Mouse (Mus musculus) lung, postnatal 0 days (tissue): Measurements from ENCODE around the gene Rnft2. TPM values are rescaled to one million over a fixed set of nuclear protein-coding genes. Genes with fewer than 3 reads are reported as not detected.

ENCODE experiments used
- ATAC-seq: fragments of 200-750 bp; cut with Nextera tagmentation; 2 replicates; pipeline ENCODE4 v1.8.0; 2017; ENCODE audit warnings: moderate library complexity
- DNase-seq: peaks from one replicate; pipeline ENCODE4 v3.0.0-alpha.2; 2016; ENCODE audit warnings: low spot score
- H3K27ac ChIP-seq: fragments of 300-500 bp; sonication (generic); 2 replicates; pipeline ENCODE4 v1.5.1; 2014; ENCODE audit warnings: antibody characterized with exemption, mild to moderate bottlenecking, low read length, mixed read lengths
- H3K27me3 ChIP-seq: fragments of 300-500 bp; sonication (generic); replicated peaks from 2 replicates; pipeline ENCODE4 v1.6.1; 2014; ENCODE audit warnings: low read length, mixed read lengths; ENCODE audit not compliant: insufficient read depth
- H3K36me3 ChIP-seq: fragments of 300-500 bp; sonication (generic); 2 replicates; pipeline ENCODE4 v1.6.1; 2014; ENCODE audit warnings: low read length, mixed read lengths; ENCODE audit not compliant: insufficient read depth
- H3K4me1 ChIP-seq: fragments of 300-500 bp; sonication (generic); 2 replicates; pipeline ENCODE4 v1.6.1; 2014; ENCODE audit warnings: antibody characterized with exemption, low read depth, low read length, mixed read lengths; ENCODE audit not compliant: insufficient read depth
- H3K4me2 ChIP-seq: fragments of 300-500 bp; sonication (generic); replicated peaks from 2 replicates; pipeline ENCODE4 v1.6.1; 2014; ENCODE audit warnings: low read depth, mild to moderate bottlenecking, low read length, moderate library complexity, mixed read lengths
- H3K4me3 ChIP-seq: fragments of 300-500 bp; sonication (generic); 2 replicates; pipeline ENCODE4 v1.5.1; 2014; ENCODE audit warnings: low read depth, low read length
- H3K9ac ChIP-seq: fragments of 300-500 bp; sonication (generic); replicated peaks from 2 replicates; pipeline ENCODE4 v1.6.1; 2014; ENCODE audit warnings: low read depth, mild to moderate bottlenecking
- H3K9me3 ChIP-seq: fragments of 300-500 bp; sonication (generic); 2 replicates; pipeline ENCODE4 v1.6.1; 2016; ENCODE audit warnings: low read length, mixed read lengths
- CTCF ChIP-seq: IDR thresholded peaks from 2 replicates; pipeline ENCODE4 v1.5.1; 2016; ENCODE audit warnings: antibody characterized with exemption, mild to moderate bottlenecking
- EP300 ChIP-seq: IDR thresholded peaks from 2 replicates; pipeline ENCODE4 v1.6.1; 2016; ENCODE audit warnings: antibody characterized with exemption, mild to moderate bottlenecking, control low read depth
- WGBS: fragments of 180-500 bp; shearing (Covaris S2); extraction: QIAGEN DNeasy Blood & Tissue Kit; methylation state at CpG from one replicate; pipeline ENCODE4 v1.1.7; 2014; 5-methylcytosine and 5-hydroxymethylcytosine counted together
- polyA plus RNA-seq: library from polyadenylated mRNA; unstranded; fragments of >200 nt; fragmentation: Nextera tagmentation; extraction: Ambion mirVana; gene quantifications from 2 replicates; pipeline ENCODE4 v1.2.1, GENCODE M21; 2015

The Rnft2 gene
- polyA plus RNA-seq, 1 experiment from 2014 or later: 0.14 TPM

GRCm38 (mm10) chr5:118266309-118266708 lies 21.4 kb upstream of the Rnft2 start:
- Histone ChIP-seq H3K4me1 (no peaks in the 10 kb centered on the region), H3K4me3 (no peak overlapping the region), H3K4me2 (no peak overlapping the region), H3K9me3 (no peaks in the 10 kb centered on the region), H3K36me3 (peaks cover 5% of the 10 kb centered on the region; the same call in 1 of the 2 replicates), H3K9ac (no peak overlapping the region), H3K27me3 (no peaks in the 10 kb centered on the region), H3K27ac (no peak overlapping the region)
- TF ChIP-seq EP300 (no peak), CTCF (peak; percentile 64)
- 38% methylated on average over 8 of the region's 8 CpGs for WGBS
- DNase-seq (peak; percentile 25), ATAC-seq (no peak)

DNA sequence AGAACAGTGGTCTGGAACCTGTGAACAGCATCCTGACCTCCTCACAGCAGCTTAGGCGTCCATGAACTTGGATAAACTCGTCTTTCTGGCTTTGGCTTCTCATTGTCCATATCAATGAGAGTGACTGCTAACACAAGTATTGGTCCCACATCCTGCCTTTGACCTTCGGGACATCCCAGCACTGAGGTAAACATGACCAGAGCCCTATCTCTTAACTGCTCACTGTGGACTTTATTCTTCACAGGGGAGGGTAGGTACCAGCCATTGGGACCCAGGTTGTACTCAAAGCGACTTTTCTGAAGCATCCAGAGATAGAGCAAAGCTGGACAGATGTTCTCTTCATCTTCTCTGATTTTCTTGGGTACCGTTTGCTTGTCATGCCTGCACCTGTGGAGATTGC lies 20.4 kb upstream of the Rnft2 start:
- Histone ChIP-seq H3K9me3 (no peaks in the 10 kb centered on the region), H3K4me1 (0 out of 2 replicates have a peak, but pooled peaks cover under 1% of the 10 kb centered on the region), H3K4me3 (no peak overlapping the region), H3K36me3 (peaks cover 8% of the 10 kb centered on the region; the same call in 1 of the 2 replicates), H3K27ac (no peak overlapping the region), H3K4me2 (no peak overlapping the region), H3K27me3 (no peaks in the 10 kb centered on the region), H3K9ac (no peak overlapping the region)
- TF ChIP-seq CTCF: no peak
- TF ChIP-seq EP300: no peak
- no peak for ATAC-seq
- WGBS: 74% methylated on average over 5 of the region's 5 CpGs
- DNase-seq: no peak

DNA sequence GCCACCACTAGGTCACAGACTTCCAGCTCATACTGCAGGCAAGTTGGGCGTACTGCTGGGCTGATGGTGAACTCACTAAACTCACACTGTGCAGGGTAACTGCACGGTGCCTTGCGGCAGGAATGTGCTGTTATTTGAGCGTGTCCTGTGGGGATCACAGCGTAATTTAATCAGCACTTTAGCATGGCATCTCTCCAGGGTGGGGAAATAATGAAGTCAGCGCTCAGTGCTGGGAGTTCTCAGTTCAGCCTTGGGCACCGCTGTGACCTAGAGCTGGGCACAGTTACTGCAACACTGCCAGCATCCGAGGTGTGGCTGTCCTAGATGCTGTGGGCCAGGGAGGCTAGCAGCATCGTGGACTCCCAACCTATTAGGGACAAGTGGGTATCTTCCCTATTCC lies 19.4 kb upstream of the Rnft2 start:
- no peak for DNase-seq
- TF ChIP-seq EP300 (no peak), CTCF (no peak)
- WGBS: 83% methylated on average over 9 of the region's 9 CpGs
- Histone ChIP-seq H3K4me1 (peaks cover 8% of the 10 kb centered on the region; the same call in 1 of the 2 replicates), H3K4me2 (no peak overlapping the region), H3K36me3 (peaks cover 8% of the 10 kb centered on the region; the same call in 1 of the 2 replicates), H3K4me3 (no peak overlapping the region), H3K9ac (no peak overlapping the region), H3K27ac (no peak overlapping the region), H3K27me3 (no peaks in the 10 kb centered on the region), H3K9me3 (no peaks in the 10 kb centered on the region)
- no peak for ATAC-seq

DNA sequence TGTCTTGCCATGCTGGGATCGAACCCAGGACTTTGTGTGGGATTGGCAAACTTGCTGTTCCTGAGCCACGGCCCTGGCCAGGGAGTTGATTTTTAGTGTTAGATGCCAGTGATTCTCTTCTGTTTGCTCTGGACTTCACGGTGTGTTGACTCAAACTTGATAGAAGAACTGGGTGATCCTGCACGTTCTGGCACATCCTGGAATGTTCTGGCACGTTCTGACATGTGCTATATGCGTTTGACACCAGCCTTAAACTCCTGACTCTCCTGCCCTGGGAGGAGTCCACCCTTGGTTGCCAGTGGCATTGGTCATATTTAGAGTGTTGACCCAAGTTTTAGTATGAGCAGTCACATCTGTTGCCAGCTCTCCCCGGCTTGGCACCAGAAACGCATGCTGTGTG lies 17.5 kb upstream of the Rnft2 start:
- 74% methylated on average over 8 of the region's 8 CpGs for WGBS
- Histone ChIP-seq H3K36me3 (peaks cover 8% of the 10 kb centered on the region; the same call in 1 of the 2 replicates), H3K4me1 (peaks cover 9% of the 10 kb centered on the region; the same call in 1 of the 2 replicates)

GRCm38 (mm10) chr5:118261181-118261580 lies 16.3 kb upstream of the Rnft2 start:
- H3K9ac ChIP-seq: no peak overlapping the region
- 85% methylated on average over 9 of the region's 9 CpGs for WGBS
- no peak overlapping the region for H3K4me2 ChIP-seq
- H3K27ac ChIP-seq: no peak overlapping the region
- peaks cover 9% of the 10 kb centered on the region; the same call in 1 of the 2 replicates for H3K4me1 ChIP-seq
- peaks cover 13% of the 10 kb centered on the region; the same call in 1 of the 2 replicates for H3K36me3 ChIP-seq
- DNase-seq: no peak
- TF ChIP-seq CTCF (no peak), EP300 (no peak)
- no peaks in the 10 kb centered on the region for H3K9me3 ChIP-seq
- ATAC-seq: no peak
- no peaks in the 10 kb centered on the region for H3K27me3 ChIP-seq
- no peak overlapping the region for H3K4me3 ChIP-seq

More for the DNA sequence above, 17.5 kb upstream of the Rnft2 start:
- Histone ChIP-seq H3K9ac (no peak overlapping the region), H3K27me3 (no peaks in the 10 kb centered on the region), H3K9me3 (no peaks in the 10 kb centered on the region), H3K27ac (no peak overlapping the region), H3K4me2 (no peak overlapping the region), H3K4me3 (no peak overlapping the region)
- TF ChIP-seq EP300 (no peak), CTCF (no peak)
- ATAC-seq (peak; percentile 40), DNase-seq (peak; percentile 44)

DNA sequence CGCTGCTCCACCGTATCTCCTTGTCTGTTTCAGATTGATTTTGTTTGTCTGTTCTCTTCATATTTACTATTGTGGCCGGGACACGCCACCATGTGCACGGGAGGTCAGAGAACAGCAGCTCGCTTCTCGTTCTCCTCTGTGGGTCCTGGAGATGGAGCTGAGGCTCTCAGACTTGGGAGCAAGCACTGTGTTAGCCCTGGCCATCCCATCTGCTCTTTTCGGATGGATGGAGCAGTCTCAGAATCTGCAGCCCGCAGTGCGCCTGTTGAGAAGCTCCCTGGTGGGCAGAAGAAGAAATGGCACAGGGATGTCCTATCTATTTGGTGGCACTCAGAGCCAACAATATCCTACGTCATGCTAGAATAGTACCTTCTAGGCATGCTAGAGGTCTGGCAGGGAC lies 15.7 kb upstream of the Rnft2 start:
- H3K27me3 ChIP-seq: no peaks in the 10 kb centered on the region
- peaks cover 13% of the 10 kb centered on the region; the same call in 1 of the 2 replicates for H3K36me3 ChIP-seq
- DNase-seq: no peak
- H3K4me3 ChIP-seq: no peak overlapping the region
- H3K9ac ChIP-seq: no peak overlapping the region
- TF ChIP-seq CTCF (no peak), EP300 (no peak)
- ATAC-seq: no peak
- H3K4me1 ChIP-seq: peaks cover 9% of the 10 kb centered on the region; the same call in 1 of the 2 replicates
- no peak overlapping the region for H3K27ac ChIP-seq
- H3K9me3 ChIP-seq: no peaks in the 10 kb centered on the region
- no peak overlapping the region for H3K4me2 ChIP-seq
- WGBS: 90% methylated on average over 11 of the region's 11 CpGs
